Mouse (Mus musculus) CH12.LX (cell line): ENCODE measurements at regions not wholly inside any gene's neighbourhood (a gene's known extent, or its start where the extent isn't known, plus 50 kb on each side); places are given as distances from the start of the nearest gene placed in this dataset.

ENCODE experiments used
- DNase-seq: peaks from one replicate; pipeline ENCODE4 v3.0.0-alpha.2; 2013; ENCODE audit errors: extremely low read depth
- H3K27ac ChIP-seq: 2 replicates; pipeline ENCODE4 v1.5.1; 2012; ENCODE audit warnings: low read depth, mild to moderate bottlenecking, control low read depth, moderate library complexity; ENCODE audit not compliant: insufficient read depth
- H3K27me3 ChIP-seq: replicated peaks from 2 replicates; pipeline ENCODE3; 2012; ENCODE audit warnings: inconsistent platforms
- H3K36me3 ChIP-seq, 2 experiments: replicated peaks in 1 of 2; 2 replicates each; pipeline versions ENCODE3 to v1.6.1; 2012; ENCODE audit warnings: inconsistent platforms in 1 of 2, low read length in 1 of 2, mild to moderate bottlenecking in 1 of 2, mixed read lengths in 1 of 2, moderate library complexity in 1 of 2; ENCODE audit not compliant: control insufficient read depth in 1 of 2, insufficient read depth in 1 of 2
- H3K4me1 ChIP-seq, 2 experiments: 2 replicates each; pipeline ENCODE4 v1.6.1; 2012; ENCODE audit warnings: inconsistent platforms in 1 of 2, moderate library complexity in 1 of 2; ENCODE audit not compliant: insufficient read depth in 2 of 2, control insufficient read depth in 1 of 2
- H3K4me2 ChIP-seq: 2 replicates; pipeline ENCODE4 v1.6.1; 2012; ENCODE audit warnings: low read depth, mild to moderate bottlenecking, control low read depth; ENCODE audit not compliant: poor library complexity, insufficient read depth, severe bottlenecking
- H3K4me3 ChIP-seq, 3 experiments: fragments of 150-350 bp in 1 of 3; sonication (generic) in 1 of 3; replicated peaks in 1 of 3; 2 replicates each; pipeline versions ENCODE3 to v1.5.1; 2011 to 2012; ENCODE audit warnings: low read depth in 2 of 3, low read length in 2 of 3, mild to moderate bottlenecking in 2 of 3, moderate library complexity in 2 of 3, control low read depth in 1 of 3, improper control_type of control experiment in 1 of 3, inconsistent platforms in 1 of 3, mixed read lengths in 1 of 3; ENCODE audit not compliant: poor library complexity in 1 of 3
- H3K79me2 ChIP-seq: replicated peaks from 2 replicates; pipeline ENCODE4 v1.6.1; 2012; ENCODE audit warnings: mild to moderate bottlenecking, moderate library complexity; ENCODE audit not compliant: control insufficient read depth, poor library complexity, insufficient read depth, severe bottlenecking; ENCODE audit errors: extremely low read depth
- H3K9ac ChIP-seq: 2 replicates; pipeline ENCODE4 v1.6.1; 2012; ENCODE audit warnings: low read depth, mild to moderate bottlenecking, control low read depth, moderate library complexity; ENCODE audit not compliant: insufficient read depth
- H3K9me3 ChIP-seq: replicated peaks from 2 replicates; pipeline ENCODE3; 2012; ENCODE audit warnings: low read length, inconsistent platforms, mixed read lengths
- BHLHE40 ChIP-seq: IDR thresholded peaks from 2 replicates; pipeline ENCODE4 v1.6.1; 2011; ENCODE audit warnings: mild to moderate bottlenecking, low read depth, low read length, improper control_type of control experiment
- CHD2 ChIP-seq: IDR thresholded peaks from 2 replicates; pipeline ENCODE4 v1.6.1; 2011; ENCODE audit warnings: low read length, improper control_type of control experiment
- CTCF ChIP-seq, 2 experiments: IDR thresholded peaks in 1 of 2; conservative IDR thresholded peaks in 1 of 2; 2 replicates each; pipeline ENCODE4 v1.5.1; 2011 to 2012; ENCODE audit warnings: low read depth in 2 of 2, low read length in 2 of 2, improper control_type of control experiment in 1 of 2, inconsistent platforms in 1 of 2, mild to moderate bottlenecking in 1 of 2, moderate library complexity in 1 of 2
- ELF1 ChIP-seq: IDR thresholded peaks from 2 replicates; pipeline ENCODE4 v1.6.1; 2014; ENCODE audit warnings: low read depth, mild to moderate bottlenecking, inconsistent platforms, low read length, improper control_type of control experiment
- HCFC1 ChIP-seq: IDR thresholded peaks from 2 replicates; pipeline ENCODE4 v1.6.1; 2012; ENCODE audit warnings: low read depth, mild to moderate bottlenecking, inconsistent platforms, low read length, improper control_type of control experiment
- KAT2A ChIP-seq: IDR thresholded peaks from 2 replicates; pipeline ENCODE4 v1.6.1; 2012; ENCODE audit warnings: low read length, improper control_type of control experiment, inconsistent platforms; ENCODE audit not compliant: insufficient replicate concordance
- MAFK ChIP-seq: IDR thresholded peaks from 2 replicates; pipeline ENCODE4 v1.6.1; 2011; ENCODE audit warnings: low read length, improper control_type of control experiment; ENCODE audit not compliant: insufficient replicate concordance
- MAX ChIP-seq: IDR thresholded peaks from 2 replicates; pipeline ENCODE4 v1.6.1; 2011; ENCODE audit warnings: low read length, improper control_type of control experiment
- MEF2A ChIP-seq: IDR thresholded peaks from 2 replicates; pipeline ENCODE4 v1.6.1; 2014; ENCODE audit warnings: low read depth, mild to moderate bottlenecking, inconsistent platforms, low read length, improper control_type of control experiment, borderline replicate concordance
- MXI1 ChIP-seq: IDR thresholded peaks from 2 replicates; pipeline ENCODE4 v1.6.1; 2011; ENCODE audit warnings: mild to moderate bottlenecking, low read depth, low read length, improper control_type of control experiment
- MYC ChIP-seq: IDR thresholded peaks from 2 replicates; pipeline ENCODE4 v1.6.1; 2011; ENCODE audit warnings: low read depth, mild to moderate bottlenecking, improper control_type of control experiment, low read length
- POLR2A ChIP-seq: IDR thresholded peaks from 2 replicates; pipeline ENCODE4 v1.6.1; 2011; ENCODE audit warnings: low read depth, mild to moderate bottlenecking, improper control_type of control experiment, low read length
- RAD21 ChIP-seq: IDR thresholded peaks from 2 replicates; pipeline ENCODE4 v1.6.1; 2011; ENCODE audit warnings: low read depth, mild to moderate bottlenecking, low read length, improper control_type of control experiment, moderate library complexity
- RCOR1 ChIP-seq: conservative IDR thresholded peaks from 2 replicates; pipeline ENCODE4 v1.6.1; 2012; ENCODE audit warnings: low read depth, mild to moderate bottlenecking, inconsistent platforms, low read length, improper control_type of control experiment
- SIN3A ChIP-seq: IDR thresholded peaks from 2 replicates; pipeline ENCODE4 v1.6.1; 2012; ENCODE audit warnings: low read length, improper control_type of control experiment, inconsistent platforms
- SMC3 ChIP-seq: IDR thresholded peaks from 2 replicates; pipeline ENCODE4 v1.6.1; 2011; ENCODE audit warnings: low read depth, low read length, improper control_type of control experiment
- TBP ChIP-seq: conservative IDR thresholded peaks from 2 replicates; pipeline ENCODE4 v1.6.1; 2011; ENCODE audit warnings: low read depth, low read length, improper control_type of control experiment
- TCF12 ChIP-seq: IDR thresholded peaks from 2 replicates; pipeline ENCODE4 v1.6.1; 2014; ENCODE audit warnings: low read depth, mild to moderate bottlenecking, inconsistent platforms, low read length, improper control_type of control experiment
- UBTF ChIP-seq: IDR thresholded peaks from 2 replicates; pipeline ENCODE4 v1.6.1; 2012; ENCODE audit warnings: low read depth, mild to moderate bottlenecking, inconsistent platforms, low read length, improper control_type of control experiment, moderate library complexity
- dilution Hi-C: fragments of 300-500 bp; cut with MboI; formaldehyde crosslinking; loops from 2 replicates; pipeline ENCODE4 v1.14.3; 2020; ENCODE audit warnings: low sequenced_read_pairs; ENCODE audit not compliant: extremely low pct_unique_long_range_greater_than_20kb, extremely low pct_ligation_motif_present
- in situ Hi-C: fragments of 300-500 bp; cut with MboI; formaldehyde crosslinking; loops from 3 replicates; pipeline ENCODE4 v1.14.3; 2019; ENCODE audit warnings: low sequenced_read_pairs, low pct_ligation_motif_present, low pct_unique_long_range_greater_than_20kb, mixed read lengths

- in situ Hi-C loops (no loop called here), dilution Hi-C loops (no loop called here)
- no peaks in the 10 kb centered on the region for H3K4me1 ChIP-seq
- H3K9me3 ChIP-seq = no peaks in the 10 kb centered on the region
- H3K79me2 ChIP-seq = no peaks in the 10 kb centered on the region
- H3K27me3 ChIP-seq = no peaks in the 10 kb centered on the region
- H3K27ac ChIP-seq = no peak overlapping the region
- DNase-seq = no peak
- H3K9ac ChIP-seq = no peak overlapping the region
- no peak overlapping the region for H3K4me3 ChIP-seq
- no peak overlapping the region for H3K4me2 ChIP-seq
- TF ChIP-seq KAT2A = no peak
- no peak for TF ChIP-seq ELF1
- no peak for TF ChIP-seq RCOR1
- H3K36me3 ChIP-seq = no peaks in the 10 kb centered on the region
These were observed 178.2 kb upstream of the Serpine2 start for GRCm38 (mm10) chr1:80039161-80039560.

GRCm38 (mm10) chr1:80038059-80038458, 177.1 kb upstream of the Serpine2 start:
- Histone ChIP-seq H3K36me3 (no peaks in the 10 kb centered on the region), H3K4me3 (no peak overlapping the region), H3K9ac (no peak overlapping the region), H3K4me1 (no peaks in the 10 kb centered on the region), H3K4me2 (no peak overlapping the region), H3K27ac (no peak overlapping the region), H3K9me3 (no peaks in the 10 kb centered on the region), H3K79me2 (no peaks in the 10 kb centered on the region), H3K27me3 (no peaks in the 10 kb centered on the region)
- dilution Hi-C loops = no loop called here
- DNase-seq = no peak
- no peak for TF ChIP-seq UBTF
- TF ChIP-seq MEF2A = no peak
- no peak for TF ChIP-seq KAT2A
- no peak for TF ChIP-seq TBP
- TF ChIP-seq CTCF (conservative IDR thresholded peaks at IDR 0.05 in 1 of 2, IDR thresholded peaks at IDR 0.05 in 1 of 2; ENCODE audit: low read depth in 2 of 2, low read length in 2 of 2) = no peak
- no peak for TF ChIP-seq RAD21
- TF ChIP-seq MAX = no peak
- TF ChIP-seq HCFC1 = no peak
- TF ChIP-seq POLR2A = no peak
- no peak for TF ChIP-seq MXI1
- no peak for TF ChIP-seq SMC3
- no peak for TF ChIP-seq BHLHE40
- TF ChIP-seq SIN3A = no peak
- no peak for TF ChIP-seq MAFK
- TF ChIP-seq CHD2 = no peak
- TF ChIP-seq MYC = no peak
- TF ChIP-seq RCOR1 = no peak
- no peak for TF ChIP-seq TCF12
- in situ Hi-C loops = no loop called here
